Mouse (Mus musculus) hindbrain, embryonic 16.5 days (tissue): ENCODE data around the gene Tlcd2. TPM values are rescaled to one million over a fixed set of nuclear protein-coding genes. Genes with fewer than 3 reads are reported as not detected.

ENCODE experiments used
- ATAC-seq: fragments of 200-750 bp; cut with Nextera tagmentation; 2 replicates; pipeline ENCODE4 v1.8.0; 2017; ENCODE audit warnings: moderate TSS enrichment, moderate library complexity
- H3K27ac ChIP-seq: fragments of 300-500 bp; sonication (generic); 2 replicates; pipeline ENCODE4 v1.5.1; 2014; ENCODE audit warnings: low read depth, mild to moderate bottlenecking, control low read depth, low read length, moderate library complexity
- H3K27me3 ChIP-seq: fragments of 300-500 bp; sonication (generic); replicated peaks from 2 replicates; pipeline ENCODE4 v1.6.1; 2014; ENCODE audit warnings: low read length; ENCODE audit not compliant: control insufficient read depth, insufficient read depth
- H3K36me3 ChIP-seq: fragments of 300-500 bp; sonication (generic); 2 replicates; pipeline ENCODE4 v1.6.1; 2014; ENCODE audit warnings: mild to moderate bottlenecking, low read length, moderate library complexity, mixed read lengths; ENCODE audit not compliant: control insufficient read depth, insufficient read depth
- H3K4me1 ChIP-seq: fragments of 300-500 bp; sonication (generic); 2 replicates; pipeline ENCODE4 v1.6.1; 2014; ENCODE audit warnings: low read depth, low read length; ENCODE audit not compliant: control insufficient read depth, insufficient read depth
- H3K4me2 ChIP-seq: fragments of 300-500 bp; sonication (generic); 2 replicates; pipeline ENCODE4 v1.6.1; 2014; ENCODE audit warnings: mild to moderate bottlenecking, low read length, control low read depth, moderate library complexity
- H3K4me3 ChIP-seq: fragments of 300-500 bp; sonication (generic); 2 replicates; pipeline ENCODE4 v1.5.1; 2014; ENCODE audit warnings: mild to moderate bottlenecking, low read length, control low read depth, moderate library complexity
- H3K9ac ChIP-seq: fragments of 300-500 bp; sonication (generic); 2 replicates; pipeline ENCODE4 v1.6.1; 2014; ENCODE audit warnings: low read depth, mild to moderate bottlenecking, control low read depth, low read length, moderate library complexity
- H3K9me3 ChIP-seq: fragments of 300-500 bp; sonication (generic); 2 replicates; pipeline ENCODE4 v1.6.1; 2014; ENCODE audit warnings: mild to moderate bottlenecking, low read length, moderate library complexity; ENCODE audit not compliant: control insufficient read depth
- WGBS: fragments of 180-500 bp; shearing (Covaris S2); extraction: QIAGEN DNeasy Blood & Tissue Kit; methylation state at CpG from one replicate; pipeline ENCODE4 v1.1.7; 2014; 5-methylcytosine and 5-hydroxymethylcytosine counted together
- microRNA counts: library from miRNA; unstranded; fragments of <30 nt; microRNA quantifications from one replicate; lab custom pipeline; 2016
- microRNA-seq: library from miRNA; unstranded; fragments of <30 nt; microRNA quantifications from one replicate; pipeline ENCODE4, GENCODE M21; 2017
- polyA plus RNA-seq: library from polyadenylated mRNA; unstranded; fragments of >200 nt; fragmentation: Nextera tagmentation; extraction: Ambion mirVana; gene quantifications from 2 replicates; pipeline ENCODE4 v1.2.1, GENCODE M21; 2015

The Tlcd2 gene
- polyA plus RNA-seq, 1 experiment from 2014 or later = 2.0 TPM

GRCm38 (mm10) chr11:75515186-75515585 lies 53.7 kb downstream of the Tlcd2 start:
- H3K4me2 ChIP-seq = no peak overlapping the region
- no peaks in the 10 kb centered on the region for H3K9me3 ChIP-seq
- H3K27me3 ChIP-seq = no peaks in the 10 kb centered on the region
- no peak overlapping the region for H3K27ac ChIP-seq
- H3K4me1 ChIP-seq = peaks cover 1% of the 10 kb centered on the region
- no peak overlapping the region for H3K4me3 ChIP-seq
- H3K36me3 ChIP-seq = no peaks in the 10 kb centered on the region
- no peak for ATAC-seq
- no peak overlapping the region for H3K9ac ChIP-seq
- WGBS = 91% methylated on average over 25 of the region's 25 CpGs

- no peak overlapping the region for H3K4me2 ChIP-seq
- no peaks in the 10 kb centered on the region for H3K4me1 ChIP-seq
- 76% methylated on average over 15 of the region's 15 CpGs for WGBS
- no peaks in the 10 kb centered on the region for H3K27me3 ChIP-seq
- no peaks in the 10 kb centered on the region for H3K9me3 ChIP-seq
- ATAC-seq = no peak
- no peak overlapping the region for H3K27ac ChIP-seq
- no peak overlapping the region for H3K4me3 ChIP-seq
- H3K36me3 ChIP-seq = no peaks in the 10 kb centered on the region
- no peak overlapping the region for H3K9ac ChIP-seq
Measured at GRCm38 (mm10) chr11:75519834-75520633, 58.5 kb downstream of the Tlcd2 start.

MicroRNAs within 50 kb of the gene (microRNA counts, 519-probe panel; counts per million panel counts)
- microRNA mmu-miR-22 (lab: Ali Mortazavi, UCI) = 3,624 counts per million, percentile 93 among the panel's probes with 10 or more counts

Small RNA genes lying within 50 kb of the gene (microRNA-seq; reads per million reads assigned to microRNA genes)
- gene Mir22 = 6,278 reads per million, percentile 93 among the genes with 10 or more reads in this experiment

Other genes starting within 250 kb of the Tlcd2 start
- gene Rpa1, start 113.4 kb upstream of the Tlcd2 start, polyA plus RNA-seq = 50.8 and 69.0 TPM in 2 replicates
- 17.5 and 18.8 TPM in 2 replicates for gene Smyd4, start 113.3 kb upstream of the Tlcd2 start, polyA plus RNA-seq
- 45.4 and 53.2 TPM in 2 replicates for gene Serpinf1, start 39.0 kb upstream of the Tlcd2 start, polyA plus RNA-seq
- gene Serpinf2, start 22.1 kb upstream of the Tlcd2 start, polyA plus RNA-seq = 0.06 TPM in 1 of 2 replicates, not detected in the other
- 6.1 and 8.1 TPM in 2 replicates for gene Wdr81, start 7.0 kb upstream of the Tlcd2 start, polyA plus RNA-seq
- gene Prpf8, start 25.1 kb downstream of the Tlcd2 start, polyA plus RNA-seq = 38.8 and 41.9 TPM in 2 replicates
- 2.9 and 4.2 TPM in 2 replicates for gene Rilp, start 48.4 kb downstream of the Tlcd2 start, polyA plus RNA-seq
- gene Scarf1, start 51.8 kb downstream of the Tlcd2 start, polyA plus RNA-seq = 4.2 and 4.6 TPM in 2 replicates
- gene Slc43a2, start 70.0 kb downstream of the Tlcd2 start, polyA plus RNA-seq = 16.0 and 16.9 TPM in 2 replicates
- gene Pitpna, start 126.4 kb downstream of the Tlcd2 start, polyA plus RNA-seq = 109 and 110 TPM in 2 replicates
- 39.8 TPM in 2 replicates for gene Inpp5k, start 169.3 kb downstream of the Tlcd2 start, polyA plus RNA-seq
- gene Myo1c, start 188.8 kb downstream of the Tlcd2 start, polyA plus RNA-seq = 13.6 and 16.7 TPM in 2 replicates
- 106 and 109 TPM in 2 replicates for gene Crk, start 217.5 kb downstream of the Tlcd2 start, polyA plus RNA-seq